Mouse (Mus musculus) bone marrow, adult 2 months (tissue): ENCODE measurements around the gene Spns2. TPM values are rescaled to one million over a fixed set of nuclear protein-coding genes. Genes with fewer than 3 reads are reported as not detected.

Experiments
- H3K27ac ChIP-seq: fragments of 200-500 bp; 2 replicates; pipeline ENCODE4 v1.5.1; 2012; ENCODE audit warnings: low read depth, mild to moderate bottlenecking, control low read depth, inconsistent platforms, low read length; ENCODE audit not compliant: control insufficient read depth, poor library complexity, insufficient read depth
- H3K4me1 ChIP-seq: fragments of 200-500 bp; 2 replicates; pipeline ENCODE4 v1.6.1; 2011; ENCODE audit warnings: low read length; ENCODE audit not compliant: control insufficient read depth, insufficient read depth
- H3K4me3 ChIP-seq: fragments of 200-500 bp; replicated peaks from 2 replicates; pipeline ENCODE3; 2011; ENCODE audit warnings: mild to moderate bottlenecking, low read depth, low read length, control low read depth; ENCODE audit not compliant: control insufficient read depth
- CTCF ChIP-seq: fragments of 200-500 bp; IDR thresholded peaks from 2 replicates; pipeline ENCODE4 v1.5.1; 2011; ENCODE audit warnings: low read length, control low read depth; ENCODE audit not compliant: control insufficient read depth, insufficient read depth
- POLR2A ChIP-seq: fragments of 200-500 bp; IDR thresholded peaks from 2 replicates; pipeline ENCODE4 v1.6.1; 2011; ENCODE audit warnings: low read depth, mild to moderate bottlenecking, control low read depth, low read length, borderline replicate concordance; ENCODE audit not compliant: control insufficient read depth
- WGBS: fragments of 180-500 bp; shearing (Covaris S2); methylation state at CpG from one replicate; pipeline ENCODE4 v1.1.7; 2018; 5-methylcytosine and 5-hydroxymethylcytosine counted together
- polyA plus RNA-seq: library from polyadenylated mRNA; stranded (reverse); fragments of >200 nt; gene quantifications from 2 replicates; pipeline ENCODE4 v1.2.4, GENCODE M21; 2011; ENCODE audit warnings: low replicate concordance; ENCODE audit not compliant: missing spikeins, insufficient read depth, insufficient read length

Spns2 gene
- polyA plus RNA-seq, 1 experiment = 10.7 TPM

DNA sequence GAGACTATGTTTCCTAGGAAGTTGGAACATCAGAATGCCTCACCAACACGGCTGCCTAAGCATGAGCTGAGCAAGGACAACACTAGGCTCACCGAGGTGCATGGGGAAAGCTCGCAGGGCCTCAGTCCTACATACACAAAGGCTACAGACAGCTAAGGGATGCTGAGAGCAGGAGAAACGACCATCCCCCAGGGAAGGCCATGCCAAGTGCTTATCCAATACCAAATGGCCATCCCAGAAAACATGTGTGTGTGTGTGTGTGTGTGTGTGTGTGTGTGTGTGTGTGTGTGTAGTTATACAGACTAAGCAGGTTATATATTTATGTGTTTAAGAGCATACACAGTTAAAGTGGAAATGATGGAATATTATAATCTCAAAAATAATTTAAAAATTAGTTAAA lies 34.0 kb upstream of the Spns2 start:
- H3K27ac ChIP-seq = no peak overlapping the region
- H3K4me1 ChIP-seq = peaks cover 1% of the 10 kb centered on the region; the same call in 1 of the 2 replicates
- H3K4me3 ChIP-seq = no peak overlapping the region
- WGBS = 75% methylated on average over 4 of the region's 4 CpGs
- TF ChIP-seq CTCF (no peak), POLR2A (no peak)

DNA sequence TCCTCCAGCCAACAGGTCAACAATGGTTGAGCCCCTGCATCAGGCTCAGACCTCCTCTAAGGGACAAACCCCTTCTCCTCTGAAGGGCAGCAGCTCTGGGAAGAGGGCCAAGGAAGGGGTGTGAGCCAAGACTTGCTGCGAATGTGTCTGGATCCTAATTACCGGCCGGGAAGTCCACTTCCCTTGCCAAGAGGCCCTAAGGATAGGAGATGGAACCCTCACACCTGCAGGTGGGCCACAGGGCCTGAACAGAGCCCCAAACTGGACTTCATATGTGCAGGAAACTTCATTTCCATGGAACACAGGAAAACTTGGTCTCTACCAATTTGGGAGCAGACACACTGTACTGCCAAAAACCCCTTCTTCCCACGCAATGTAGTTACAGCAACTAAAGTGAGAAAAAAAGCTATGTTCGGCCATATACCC lies 32.9 kb upstream of the Spns2 start:
- H3K4me3 ChIP-seq = no peak overlapping the region
- H3K27ac ChIP-seq = no peak overlapping the region
- TF ChIP-seq CTCF (no peak), POLR2A (no peak)
- H3K4me1 ChIP-seq = peaks cover 1% of the 10 kb centered on the region; the same call in 1 of the 2 replicates
- WGBS = 81% methylated on average over 5 of the region's 5 CpGs

DNA sequence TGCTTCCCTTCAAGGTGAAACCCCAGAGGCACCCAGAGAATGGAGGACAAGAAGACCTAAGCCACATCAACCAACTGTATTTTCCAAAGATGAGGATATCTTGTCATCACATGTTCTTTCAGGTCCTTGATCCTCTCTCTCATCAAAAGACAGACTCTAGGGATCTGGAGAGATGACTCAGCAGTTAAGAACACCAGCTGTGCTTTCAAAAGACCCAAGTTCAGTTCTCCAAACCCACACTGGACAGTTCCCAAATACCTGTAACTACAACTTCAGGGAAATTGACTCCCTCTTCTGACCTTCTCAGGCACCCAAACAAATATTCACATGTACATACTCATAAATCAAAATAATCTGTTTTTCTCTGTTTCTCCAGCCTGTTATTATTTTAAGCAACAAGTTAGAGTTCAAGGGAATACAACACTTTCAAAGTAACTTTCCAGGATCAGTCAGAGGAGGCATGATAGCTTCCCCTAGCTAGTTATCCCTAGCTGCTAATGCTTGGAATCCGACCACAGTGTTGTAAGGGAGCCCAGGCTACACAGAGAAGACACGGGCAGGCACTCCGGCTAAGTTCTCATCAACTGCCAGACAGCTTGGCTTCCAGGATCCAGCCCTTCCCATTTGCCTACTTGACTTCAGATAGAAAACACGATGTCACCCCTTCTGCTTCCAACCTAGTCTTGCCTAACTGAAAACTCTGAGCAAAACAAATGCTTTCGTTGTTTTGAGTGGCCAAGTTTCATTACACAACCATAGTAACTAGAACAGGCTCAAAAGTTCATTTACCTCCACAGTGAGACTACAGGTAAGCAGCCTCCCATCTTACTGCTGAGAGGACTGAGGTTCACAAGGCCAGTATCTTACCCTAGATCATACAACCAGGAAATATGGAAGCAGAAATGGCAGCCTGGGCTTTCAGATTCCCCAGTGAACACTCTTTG lies 32.2 kb upstream of the Spns2 start:
- 73% methylated on average over 5 of the region's 5 CpGs for WGBS
- H3K4me1 ChIP-seq = peaks cover 1% of the 10 kb centered on the region; the same call in 1 of the 2 replicates
- TF ChIP-seq CTCF (no peak), POLR2A (no peak)
- no peak overlapping the region for H3K27ac ChIP-seq
- no peak overlapping the region for H3K4me3 ChIP-seq

GRCm38 (mm10) chr11:72519895-72520294 lies 30.2 kb upstream of the Spns2 start:
- WGBS = 31% methylated on average over 3 of the region's 3 CpGs
- Histone ChIP-seq H3K4me1 (peaks cover 1% of the 10 kb centered on the region; the same call in 1 of the 2 replicates), H3K27ac (no peak overlapping the region; the same call in 1 of the 2 replicates), H3K4me3 (no peak overlapping the region)
- no peak for TF ChIP-seq CTCF
- TF ChIP-seq POLR2A = no peak

GRCm38 (mm10) chr11:72519189-72519588 lies 29.5 kb upstream of the Spns2 start:
- WGBS = 33% methylated on average over 4 of the region's 4 CpGs
- TF ChIP-seq POLR2A (no peak), CTCF (no peak)
- Histone ChIP-seq H3K27ac (peak overlapping the region; percentile 22; the same call in 1 of the 2 replicates), H3K4me1 (peaks cover 1% of the 10 kb centered on the region; the same call in 1 of the 2 replicates), H3K4me3 (no peak overlapping the region)

- H3K4me1 ChIP-seq = peaks cover 1% of the 10 kb centered on the region; the same call in 1 of the 2 replicates
- WGBS = 30% methylated on average over 2 of the region's 2 CpGs
- no peak for TF ChIP-seq POLR2A
- TF ChIP-seq CTCF = no peak
- H3K27ac ChIP-seq = peak overlapping the region; percentile 31
- no peak overlapping the region for H3K4me3 ChIP-seq
Measured at GRCm38 (mm10) chr11:72518449-72518848, 28.7 kb upstream of the Spns2 start.

GRCm38 (mm10) chr11:72514967-72515366 lies 25.3 kb upstream of the Spns2 start:
- no peak for TF ChIP-seq POLR2A
- TF ChIP-seq CTCF = no peak
- 70% methylated on average over 3 of the region's 3 CpGs for WGBS
- H3K4me1 ChIP-seq = no peaks in the 10 kb centered on the region; the same call in 1 of the 2 replicates
- no peak overlapping the region for H3K4me3 ChIP-seq
- no peak overlapping the region for H3K27ac ChIP-seq

DNA sequence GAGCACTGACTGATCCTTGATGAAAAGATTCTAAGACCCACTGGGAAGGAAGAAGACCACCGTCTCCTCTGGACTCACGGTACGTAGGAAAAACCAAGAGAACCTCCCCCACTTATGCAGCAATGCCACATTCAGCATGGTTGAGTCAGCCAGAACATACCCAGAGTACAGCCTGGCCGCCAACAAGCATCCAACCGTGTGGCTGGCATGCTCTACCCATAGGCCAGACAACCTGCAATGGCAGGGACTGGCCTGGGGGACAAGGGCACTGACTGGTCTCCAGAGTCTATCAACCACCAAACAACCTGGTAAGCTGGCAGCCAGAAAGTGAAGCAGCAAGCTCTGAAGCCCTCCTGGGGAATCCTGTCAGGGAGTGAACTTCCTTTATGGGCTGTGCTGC lies 18.9 kb upstream of the Spns2 start:
- TF ChIP-seq POLR2A = no peak
- TF ChIP-seq CTCF = no peak
- 89% methylated on average over 5 of the region's 5 CpGs for WGBS
- Histone ChIP-seq H3K4me3 (no peak overlapping the region), H3K4me1 (no peaks in the 10 kb centered on the region; the same call in 1 of the 2 replicates), H3K27ac (no peak overlapping the region)

DNA sequence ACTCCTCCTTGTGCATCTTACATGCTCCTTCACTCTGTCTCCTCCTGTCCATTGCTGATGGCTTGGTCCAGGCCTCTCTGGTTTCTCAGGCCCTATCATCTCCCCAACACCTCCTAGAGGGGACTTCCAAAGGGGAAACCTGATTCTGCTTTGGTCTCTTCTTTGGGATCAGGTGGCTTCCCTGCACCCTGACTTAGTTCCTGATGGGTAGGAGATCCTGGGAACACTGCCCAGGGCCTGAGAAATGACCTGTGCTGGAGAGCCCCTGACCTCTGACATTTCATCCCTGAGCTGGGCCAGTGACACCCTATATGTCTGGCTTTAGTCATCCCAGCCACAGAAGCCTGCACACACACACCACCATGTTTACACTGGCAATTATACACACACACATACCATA lies 17.9 kb upstream of the Spns2 start:
- no peak overlapping the region for H3K4me3 ChIP-seq
- TF ChIP-seq POLR2A = no peak
- H3K27ac ChIP-seq = no peak overlapping the region
- H3K4me1 ChIP-seq = no peaks in the 10 kb centered on the region; the same call in 1 of the 2 replicates
